Mouse (Mus musculus) left cerebral cortex, adult 9 months (tissue): ENCODE measurements around the gene Arntl.

Source experiments
- DNase-seq, 2 experiments: peaks; one replicate each; pipeline ENCODE4 v3.0.0; 2022; ENCODE audit warnings: low spot score in 2 of 2

The Arntl gene

DNA sequence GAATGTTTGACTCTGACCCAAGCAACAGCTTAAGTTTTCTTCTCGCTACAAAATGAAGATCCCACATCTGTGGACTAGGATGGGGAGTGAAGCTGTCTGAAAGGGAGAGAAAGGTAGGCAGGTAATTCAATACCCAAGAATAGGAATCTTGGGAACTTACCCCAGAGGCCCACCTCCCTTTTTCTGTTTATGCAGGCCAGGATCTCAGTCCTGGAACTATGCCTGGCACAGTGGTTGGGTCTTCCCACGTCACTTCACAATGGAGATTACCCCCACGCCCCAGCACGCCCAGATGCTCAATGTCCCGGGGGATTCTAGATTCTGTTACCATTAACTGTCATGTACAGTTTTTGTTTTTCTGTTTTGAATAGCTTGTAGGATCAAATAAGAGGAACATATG lies 84.5 kb downstream of the Arntl start:
- DNase-seq, result no peak

GRCm38 (mm10) chr7:113292193-113292592 lies 84.9 kb downstream of the Arntl start:
- no peak for DNase-seq

DNA sequence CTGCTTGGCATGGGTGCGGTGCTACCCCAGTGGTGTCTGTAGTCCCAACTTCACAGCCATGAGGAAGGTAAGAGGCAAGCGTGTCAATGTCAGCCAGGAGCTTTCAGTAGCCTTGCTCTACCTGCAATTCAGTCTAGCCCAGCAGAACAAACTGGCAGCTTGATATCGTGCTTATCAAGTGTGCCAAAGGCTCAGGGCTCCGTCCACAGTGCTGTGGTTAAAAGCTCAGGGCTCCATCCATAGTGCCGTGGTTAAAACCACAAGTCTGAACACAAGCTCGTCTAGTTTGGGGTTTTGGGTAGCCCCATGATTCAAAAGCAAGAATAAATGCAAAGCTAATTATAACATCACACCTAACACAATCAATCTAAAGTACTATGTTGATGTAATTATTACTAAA lies 87.3 kb downstream of the Arntl start:
- DNase-seq, result no peak

- no peak for DNase-seq
Observed at GRCm38 (mm10) chr7:113295077-113295890, 88.0 kb downstream of the Arntl start.

GRCm38 (mm10) chr7:113297813-113298212 lies 90.5 kb downstream of the Arntl start:
- DNase-seq, result no peak

DNA sequence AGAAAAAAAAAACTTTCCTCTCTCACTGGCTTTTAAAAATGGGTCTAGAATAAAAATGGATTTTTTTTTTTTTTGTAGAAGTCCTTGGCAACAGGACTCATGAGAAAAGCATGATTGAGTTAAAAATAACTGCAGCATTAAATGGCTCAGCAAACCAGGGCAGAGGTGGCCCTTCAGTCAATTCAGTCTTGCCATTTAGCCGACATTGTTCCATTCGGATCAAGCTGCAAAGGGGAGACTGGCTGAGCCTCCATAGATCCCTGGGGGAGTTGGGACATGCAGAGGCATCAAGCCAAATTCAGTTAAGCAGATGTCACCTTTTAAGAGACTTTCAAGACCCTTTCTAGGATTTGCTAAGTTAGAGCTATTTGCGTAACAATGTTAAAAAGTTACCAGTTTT lies 102.9 kb downstream of the Arntl start:
- no peak for DNase-seq

GRCm38 (mm10) chr7:113311784-113312183 lies 104.5 kb downstream of the Arntl start:
- DNase-seq, result peak in 1 of 2 experiments; percentile 77

- DNase-seq, result no peak
Observed at GRCm38 (mm10) chr7:113320128-113320527, 112.9 kb downstream of the Arntl start.

- no peak for DNase-seq
Observed at GRCm38 (mm10) chr7:113334036-113334435, 126.8 kb downstream of the Arntl start.

- DNase-seq, result no peak
Observed at GRCm38 (mm10) chr7:113335250-113335649, 128.0 kb downstream of the Arntl start.

- DNase-seq, result peak; percentile 82 to 87
Observed at GRCm38 (mm10) chr7:113347271-113347670, 140.0 kb downstream of the Arntl start.

DNA sequence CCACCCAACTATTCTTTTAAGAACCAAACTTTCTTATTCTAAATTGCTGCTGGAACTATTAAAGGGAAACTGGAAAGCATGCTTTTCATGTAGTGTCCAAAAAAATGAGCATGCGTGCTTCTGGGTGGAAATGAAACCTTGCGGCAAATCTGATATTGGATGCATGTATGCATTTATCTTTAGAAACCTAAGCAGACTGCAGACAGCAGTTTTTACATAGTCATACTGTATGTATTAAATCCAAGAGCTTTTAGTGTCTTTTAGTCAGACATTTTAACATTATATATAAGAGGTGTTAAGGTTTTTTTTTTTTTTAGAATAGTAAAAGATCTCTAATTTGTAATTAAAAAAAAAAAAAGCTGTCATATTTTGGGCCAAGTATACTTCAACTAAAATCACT lies 140.4 kb downstream of the Arntl start:
- no peak for DNase-seq

DNA sequence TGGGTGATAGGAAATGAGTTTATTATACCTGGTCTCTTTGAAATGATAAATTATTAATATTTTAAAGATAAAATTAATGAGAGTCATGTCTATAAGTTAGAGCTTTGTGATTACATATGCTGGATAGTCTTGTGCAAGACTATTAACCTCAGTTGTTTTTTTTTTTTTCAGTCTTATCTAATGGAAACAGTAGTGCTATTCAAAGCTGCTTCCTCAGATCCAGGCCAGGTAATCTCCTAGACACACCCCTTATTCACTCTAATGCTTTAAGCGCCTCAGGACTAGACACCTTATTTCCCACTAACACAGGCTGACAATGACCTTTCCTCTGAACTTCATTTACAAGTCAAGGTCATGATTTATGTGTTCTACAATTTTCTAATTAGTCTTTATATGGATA lies 141.8 kb downstream of the Arntl start:
- no peak for DNase-seq
